Mouse (Mus musculus) liver, embryonic 11.5 days (tissue): Measurements from ENCODE around the gene Lipt2. TPM values are rescaled to one million over a fixed set of nuclear protein-coding genes. Genes with fewer than 3 reads are reported as not detected.

Experiments
- ATAC-seq: fragments of 200-750 bp; cut with Nextera tagmentation; replicated peaks from 2 replicates; pipeline ENCODE4 v1.8.0; 2017; ENCODE audit warnings: moderate number of reproducible peaks, mild to moderate bottlenecking, moderate TSS enrichment, moderate library complexity; ENCODE audit not compliant: low FRiP score
- DNase-seq: peaks from one replicate; pipeline ENCODE4 v3.0.0-alpha.2; 2017; ENCODE audit warnings: low spot score
- H3K27ac ChIP-seq: fragments of 300-500 bp; sonication (generic); 2 replicates; pipeline ENCODE4 v1.5.1; 2014; ENCODE audit warnings: mild to moderate bottlenecking, low read depth, low read length, control low read depth
- H3K27me3 ChIP-seq: fragments of 300-500 bp; sonication (generic); replicated peaks from 2 replicates; pipeline ENCODE4 v1.6.1; 2014; ENCODE audit warnings: low read length, mixed read lengths; ENCODE audit not compliant: control insufficient read depth, insufficient read depth
- H3K36me3 ChIP-seq: fragments of 300-500 bp; sonication (generic); 2 replicates; pipeline ENCODE4 v1.6.1; 2014; ENCODE audit warnings: mild to moderate bottlenecking, low read length, moderate library complexity, mixed read lengths; ENCODE audit not compliant: control insufficient read depth, insufficient read depth
- H3K4me1 ChIP-seq: fragments of 300-500 bp; sonication (generic); replicated peaks from 2 replicates; pipeline ENCODE4 v1.6.1; 2014; ENCODE audit warnings: low read length, mixed read lengths; ENCODE audit not compliant: control insufficient read depth, insufficient read depth
- H3K4me2 ChIP-seq: fragments of 300-500 bp; sonication (generic); 2 replicates; pipeline ENCODE4 v1.6.1; 2014; ENCODE audit warnings: mild to moderate bottlenecking, control low read depth, moderate library complexity
- H3K4me3 ChIP-seq: fragments of 300-500 bp; sonication (generic); 2 replicates; pipeline ENCODE4 v1.5.1; 2014; ENCODE audit warnings: low read depth, low read length, control low read depth
- H3K9ac ChIP-seq: fragments of 300-500 bp; sonication (generic); 2 replicates; pipeline ENCODE4 v1.6.1; 2014; ENCODE audit warnings: low read depth, low read length, control low read depth
- H3K9me3 ChIP-seq: fragments of 300-500 bp; sonication (generic); 2 replicates; pipeline ENCODE4 v1.6.1; 2016; ENCODE audit warnings: low read length, inconsistent platforms, mixed read lengths; ENCODE audit not compliant: control insufficient read depth
- WGBS: fragments of 180-500 bp; shearing (Covaris S2); extraction: QIAGEN DNeasy Blood & Tissue Kit; methylation state at CpG from one replicate; pipeline ENCODE4 v1.1.7; 2014; 5-methylcytosine and 5-hydroxymethylcytosine counted together
- polyA plus RNA-seq: library from polyadenylated mRNA; unstranded; fragments of >200 nt; fragmentation: Nextera tagmentation; extraction: Ambion mirVana; gene quantifications from 2 replicates; pipeline ENCODE4 v1.2.1, GENCODE M21; 2014

The Lipt2 gene
- polyA plus RNA-seq, 1 experiment from 2014 or later: 18.1 TPM

DNA sequence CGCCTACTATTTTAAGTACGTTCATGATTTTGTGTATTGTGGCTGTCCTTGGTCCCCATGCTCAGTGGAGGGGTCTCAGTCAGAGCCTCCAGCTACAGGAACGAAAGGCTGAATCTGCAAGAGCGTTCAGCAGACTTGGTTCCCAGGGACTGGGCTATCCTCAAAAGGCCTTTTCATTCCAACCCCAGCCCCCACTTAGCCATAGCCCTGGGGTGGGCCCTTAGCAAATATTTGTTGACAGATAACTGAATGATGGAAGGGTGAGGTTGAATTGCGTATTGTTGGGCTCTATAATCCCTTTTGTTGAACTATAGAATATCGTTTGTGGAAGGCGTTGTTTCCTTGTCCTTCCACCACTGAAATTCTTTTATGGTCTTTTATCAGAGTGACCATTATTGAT, 32.6 kb upstream of the Lipt2 start:
- ATAC-seq (no peak), DNase-seq (no peak)
- Histone ChIP-seq H3K27ac (no peak overlapping the region), H3K9me3 (no peaks in the 10 kb centered on the region), H3K4me1 (peaks cover 2% of the 10 kb centered on the region; the same call in 1 of the 2 replicates), H3K4me3 (no peak overlapping the region), H3K27me3 (no peaks in the 10 kb centered on the region), H3K36me3 (no peaks in the 10 kb centered on the region), H3K4me2 (no peak overlapping the region), H3K9ac (no peak overlapping the region)
- 83% methylated on average over 7 of the region's 7 CpGs for WGBS

GRCm38 (mm10) chr7:100128262-100129041, 30.6 kb upstream of the Lipt2 start:
- ATAC-seq: no peak
- Histone ChIP-seq H3K4me1 (no peaks in the 10 kb centered on the region), H3K9ac (no peak overlapping the region), H3K36me3 (no peaks in the 10 kb centered on the region), H3K27ac (no peak overlapping the region), H3K27me3 (no peaks in the 10 kb centered on the region), H3K4me3 (no peak overlapping the region), H3K4me2 (no peak overlapping the region), H3K9me3 (no peaks in the 10 kb centered on the region)
- WGBS: 75% methylated on average over 7 of the region's 7 CpGs
- no peak for DNase-seq

GRCm38 (mm10) chr7:100130592-100130991, 28.5 kb upstream of the Lipt2 start:
- Histone ChIP-seq H3K27me3 (no peaks in the 10 kb centered on the region), H3K4me1 (no peaks in the 10 kb centered on the region), H3K4me3 (no peak overlapping the region), H3K9me3 (no peaks in the 10 kb centered on the region), H3K36me3 (no peaks in the 10 kb centered on the region), H3K4me2 (no peak overlapping the region), H3K27ac (no peak overlapping the region), H3K9ac (no peak overlapping the region)
- DNase-seq (no peak), ATAC-seq (no peak)
- WGBS: 56% methylated on average over 6 of the region's 6 CpGs

DNA sequence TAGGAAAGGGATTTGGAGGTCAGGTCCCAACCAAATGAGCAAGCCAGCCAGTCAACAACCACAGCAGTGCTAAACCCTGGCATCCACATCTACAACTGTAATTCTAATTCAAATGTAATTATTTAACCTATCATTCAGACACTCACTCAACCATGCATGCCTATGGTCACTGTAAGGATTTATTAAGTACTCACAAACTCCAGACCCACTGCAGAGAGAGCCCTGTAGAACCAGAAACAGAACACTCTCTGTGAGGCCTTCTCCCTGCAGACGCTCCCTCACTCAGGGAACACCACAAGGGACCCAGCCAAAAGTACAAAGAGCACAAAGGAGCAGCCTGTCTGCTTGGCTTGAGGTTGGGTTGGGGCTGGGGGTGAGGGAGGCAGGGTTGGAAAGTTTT, 26.7 kb upstream of the Lipt2 start:
- Histone ChIP-seq H3K4me1 (no peaks in the 10 kb centered on the region), H3K4me3 (no peak overlapping the region), H3K36me3 (no peaks in the 10 kb centered on the region), H3K4me2 (no peak overlapping the region), H3K9ac (no peak overlapping the region), H3K27ac (no peak overlapping the region), H3K9me3 (no peaks in the 10 kb centered on the region), H3K27me3 (no peaks in the 10 kb centered on the region)
- ATAC-seq (no peak), DNase-seq (no peak)
- WGBS: 74% methylated on average over 1 of the region's 1 CpGs

GRCm38 (mm10) chr7:100137038-100137437, 22.0 kb upstream of the Lipt2 start:
- ATAC-seq: no peak
- Histone ChIP-seq H3K4me1 (no peaks in the 10 kb centered on the region), H3K9me3 (no peaks in the 10 kb centered on the region), H3K36me3 (no peaks in the 10 kb centered on the region), H3K4me2 (no peak overlapping the region), H3K4me3 (no peak overlapping the region), H3K27ac (no peak overlapping the region), H3K27me3 (no peaks in the 10 kb centered on the region), H3K9ac (no peak overlapping the region)
- DNase-seq: no peak
- WGBS: 52% methylated on average over 9 of the region's 9 CpGs

- Histone ChIP-seq H3K4me1 (no peaks in the 10 kb centered on the region), H3K36me3 (no peaks in the 10 kb centered on the region), H3K9ac (no peak overlapping the region), H3K27ac (no peak overlapping the region), H3K9me3 (no peaks in the 10 kb centered on the region), H3K4me2 (no peak overlapping the region), H3K27me3 (no peaks in the 10 kb centered on the region), H3K4me3 (no peak overlapping the region)
- WGBS: 93% methylated on average over 4 of the region's 4 CpGs
- ATAC-seq (no peak), DNase-seq (no peak)
Measured at GRCm38 (mm10) chr7:100138075-100138474, 21.0 kb upstream of the Lipt2 start.

DNA sequence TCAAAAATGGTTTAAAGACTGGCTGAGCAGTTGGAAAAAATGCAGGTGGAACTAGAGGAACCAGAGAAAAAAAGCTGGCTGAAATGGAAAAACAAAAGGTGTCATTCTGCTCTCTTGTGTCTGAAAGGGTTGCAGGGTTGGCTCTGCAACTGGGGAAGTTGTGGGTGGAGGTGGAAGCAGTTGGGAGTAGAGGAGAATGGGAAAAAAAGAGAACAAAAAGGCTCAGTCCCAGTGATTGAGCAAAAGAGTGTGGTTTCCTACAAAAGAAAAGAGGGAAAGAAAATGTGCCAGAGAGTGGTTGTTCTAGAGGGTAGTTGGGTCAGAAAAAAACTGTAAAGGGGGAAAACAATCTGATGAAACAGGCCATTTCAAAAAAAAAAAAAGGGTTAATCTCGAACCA, 18.5 kb upstream of the Lipt2 start:
- Histone ChIP-seq H3K4me1 (no peaks in the 10 kb centered on the region), H3K9me3 (no peaks in the 10 kb centered on the region), H3K36me3 (no peaks in the 10 kb centered on the region), H3K4me3 (no peak overlapping the region), H3K4me2 (no peak overlapping the region), H3K27ac (no peak overlapping the region), H3K27me3 (no peaks in the 10 kb centered on the region), H3K9ac (no peak overlapping the region)
- 60% methylated on average over 1 of the region's 1 CpGs for WGBS
- no peak for DNase-seq
- ATAC-seq: no peak

DNA sequence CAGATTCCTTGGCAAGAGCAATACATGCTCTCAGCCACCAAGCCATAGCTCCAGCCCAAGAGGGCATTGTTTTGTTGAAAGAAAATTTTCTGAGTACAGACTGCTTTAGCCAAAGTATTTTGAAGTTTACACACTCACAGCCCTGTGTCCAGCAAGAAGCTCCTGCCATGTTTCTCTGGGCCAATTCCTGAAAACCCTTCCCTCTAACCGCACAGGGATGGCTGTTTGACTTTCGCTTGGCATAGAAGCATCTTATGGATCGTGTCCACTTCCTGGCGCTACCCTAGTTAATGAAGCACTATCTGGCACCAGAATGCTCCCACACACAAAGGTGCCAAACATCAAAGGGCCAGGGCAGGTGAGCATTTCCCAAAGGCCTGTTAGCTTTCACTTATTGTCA, 10.5 kb upstream of the Lipt2 start:
- Histone ChIP-seq H3K9ac (no peak overlapping the region), H3K9me3 (no peaks in the 10 kb centered on the region), H3K27me3 (no peaks in the 10 kb centered on the region), H3K4me1 (no peaks in the 10 kb centered on the region), H3K4me3 (no peak overlapping the region), H3K4me2 (no peak overlapping the region), H3K27ac (no peak overlapping the region), H3K36me3 (no peaks in the 10 kb centered on the region)
- DNase-seq: no peak
- no peak for ATAC-seq
- 87% methylated on average over 4 of the region's 4 CpGs for WGBS

DNA sequence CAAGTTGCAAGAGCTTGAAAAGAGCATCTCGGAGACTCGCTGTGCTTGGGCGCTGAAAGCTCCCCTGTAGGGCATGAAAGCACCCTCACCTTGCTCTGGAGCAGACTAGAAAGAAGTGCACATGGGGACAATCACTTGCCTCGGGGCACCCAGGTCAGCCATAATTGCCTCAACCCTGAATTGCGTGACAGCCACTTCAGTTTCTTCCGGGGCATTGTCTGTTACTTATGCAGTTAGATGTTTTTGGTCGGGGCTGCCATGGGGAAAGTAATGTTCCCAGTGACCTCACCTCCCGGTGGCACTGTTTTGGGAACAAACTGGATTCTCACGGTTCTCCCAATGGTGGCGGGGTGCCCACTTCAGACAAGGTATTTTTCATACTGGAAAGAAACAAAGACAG, 9.0 kb upstream of the Lipt2 start:
- Histone ChIP-seq H3K9me3 (no peaks in the 10 kb centered on the region), H3K4me2 (no peak overlapping the region), H3K27me3 (no peaks in the 10 kb centered on the region), H3K36me3 (no peaks in the 10 kb centered on the region), H3K27ac (no peak overlapping the region), H3K4me3 (no peak overlapping the region), H3K4me1 (no peaks in the 10 kb centered on the region), H3K9ac (no peak overlapping the region)
- ATAC-seq (no peak), DNase-seq (no peak)
- 72% methylated on average over 10 of the region's 10 CpGs for WGBS
